ENCODE assay signal across 8 mouse cellular contexts in genomic region chr17:56757416-56758123, GRCm38 (mm10). TPM values are rescaled to one million over a fixed set of nuclear protein-coding genes. Genes with fewer than 3 reads are reported as not detected.
DNase-seq lines count a peak whose midpoint lies in the region; ATAC-seq and TF ChIP-seq lines count a peak whose summit lies in the region.

Gene Nrtn (minus strand): TSS chr17:56757530.

- H3K36me3 ChIP-seq in heart, embryonic 12.5 days: no peaks in the 10 kb centered on the region
- no peaks in the 10 kb centered on the region for H3K36me3 ChIP-seq in kidney, embryonic 15.5 days
- no peaks in the 10 kb centered on the region for H3K36me3 ChIP-seq in neural tube, embryonic 15.5 days
- H3K36me3 ChIP-seq in thymus, adult 2 months (ENCODE audit: control insufficient read depth, insufficient read depth, low read length): no peaks in the 10 kb centered on the region

- 0 out of 2 replicates have a peak, but pooled peaks have one; percentile 18 for TF ChIP-seq POLR2A in thymus, adult 2 months (IDR thresholded peaks at IDR 0.05; ENCODE audit: control insufficient read depth, extremely low read depth, insufficient read depth, low read length, poor library complexity)

- H3K27ac ChIP-seq in heart, embryonic 12.5 days (ENCODE audit: poor library complexity, severe bottlenecking): no peak within 1 kb of the TSS
- H3K27ac ChIP-seq in kidney, embryonic 15.5 days: peak within 1 kb of the TSS; percentile 58
- H3K27ac ChIP-seq in neural tube, embryonic 15.5 days (replicated peaks): no peak within 1 kb of the TSS
- H3K27ac ChIP-seq in thymus, adult 2 months (ENCODE audit: control insufficient read depth, insufficient read depth, low read length): no peak within 1 kb of the TSS

- H3K9ac ChIP-seq in heart, embryonic 12.5 days: peak within 1 kb of the TSS; percentile 77
- peak within 1 kb of the TSS; percentile 66 for H3K9ac ChIP-seq in kidney, embryonic 15.5 days
- peak within 1 kb of the TSS; percentile 43 for H3K9ac ChIP-seq in neural tube, embryonic 15.5 days (replicated peaks)

- no peak for TF ChIP-seq CTCF in thymus, adult 2 months (IDR thresholded peaks at IDR 0.05; ENCODE audit: borderline replicate concordance, control insufficient read depth, extremely low read depth, insufficient read depth, low read length, poor library complexity)

- ATAC-seq in erythroblast, adult 5-6 weeks (replicated peaks; ENCODE audit: low FRiP score, poor library complexity, severe bottlenecking): peak; percentile 69
- ATAC-seq in heart, embryonic 12.5 days (ENCODE audit: insufficient number of reproducible peaks, low FRiP score): peak; percentile 76
- peak; percentile 65 for ATAC-seq in kidney, embryonic 15.5 days (replicated peaks; ENCODE audit: low FRiP score)
- ATAC-seq in neural tube, embryonic 15.5 days (ENCODE audit: low FRiP score): peak; percentile 9; the same call in 1 of the 2 replicates

- peaks cover 36% of the 10 kb centered on the region for H3K4me1 ChIP-seq in heart, embryonic 12.5 days (replicated peaks)
- H3K4me1 ChIP-seq in kidney, embryonic 15.5 days: peaks cover 49% of the 10 kb centered on the region
- H3K4me1 ChIP-seq in neural tube, embryonic 15.5 days: peaks cover 34% of the 10 kb centered on the region
- peaks cover 44% of the 10 kb centered on the region for H3K4me1 ChIP-seq in thymus, adult 2 months (replicated peaks; ENCODE audit: control insufficient read depth, insufficient read depth, low read length)

- DNase-seq in B cell, adult 2 months: peak; percentile 29 to 34
- peak; percentile 94 for DNase-seq in adrenal gland, postnatal 25 days
- DNase-seq in lung, adult 18-20 months: peak; percentile 86 to 90
- peak; percentile 86 for DNase-seq in thymus, adult 2 months

- under 1% methylated on average over 48 of the region's 48 CpGs for whole genome bisulfite sequencing in heart, embryonic 12.5 days
- WGBS in kidney, embryonic 15.5 days: under 1% methylated on average over 43 of the region's 48 CpGs
- under 1% methylated on average over 41 of the region's 48 CpGs for WGBS in neural tube, embryonic 15.5 days
- under 1% methylated on average over 48 of the region's 48 CpGs for WGBS in thymus, adult 2 months

- peak within 1 kb of the TSS; percentile 89 for H3K4me2 ChIP-seq in heart, embryonic 12.5 days
- H3K4me2 ChIP-seq in kidney, embryonic 15.5 days: peak within 1 kb of the TSS; percentile 99
- peak within 1 kb of the TSS; percentile 79 for H3K4me2 ChIP-seq in neural tube, embryonic 15.5 days

- peak within 1 kb of the TSS; percentile 51 for H3K4me3 ChIP-seq in heart, embryonic 12.5 days
- H3K4me3 ChIP-seq in kidney, embryonic 15.5 days (replicated peaks): peak within 1 kb of the TSS; percentile 57
- H3K4me3 ChIP-seq in neural tube, embryonic 15.5 days (replicated peaks): peak within 1 kb of the TSS; percentile 41
- peak within 1 kb of the TSS; percentile 35 for H3K4me3 ChIP-seq in thymus, adult 2 months (ENCODE audit: control insufficient read depth, insufficient read depth, low read length)

- peaks cover 82% of the 10 kb centered on the region for H3K27me3 ChIP-seq in heart, embryonic 12.5 days (replicated peaks)
- peaks cover 57% of the 10 kb centered on the region for H3K27me3 ChIP-seq in kidney, embryonic 15.5 days
- peaks cover 80% of the 10 kb centered on the region for H3K27me3 ChIP-seq in neural tube, embryonic 15.5 days (replicated peaks)
- no peaks in the 10 kb centered on the region for H3K27me3 ChIP-seq in thymus, adult 2 months (ENCODE audit: control insufficient read depth, insufficient read depth, low read length)

- peaks cover 8% of the 10 kb centered on the region; the same call in 1 of the 2 replicates for H3K9me3 ChIP-seq in heart, embryonic 12.5 days (replicated peaks)
- H3K9me3 ChIP-seq in kidney, embryonic 15.5 days (replicated peaks): no peaks in the 10 kb centered on the region
- H3K9me3 ChIP-seq in neural tube, embryonic 15.5 days (replicated peaks): no peaks in the 10 kb centered on the region

RNA-seq across cellular contexts. Expression of gene Nrtn, which starts in this region (rescaled TPM):
- total RNA-seq in adrenal gland, postnatal 25 days (2021): 3.8 and 5.3 TPM in 2 replicates
- not detected in 2 replicates for total RNA-seq in erythroblast, adult 5-6 weeks (2015; ENCODE audit: low replicate concordance)
- total RNA-seq in erythroblast, adult 5-6 weeks (2017; ENCODE audit: low replicate concordance): 0.51 TPM in 1 of 2 replicates, not detected in the other
- polyA plus RNA-seq in heart, embryonic 12.5 days (2016; fragmentation: Nextera tagmentation; extraction: Ambion mirVana): 7.5 and 9.0 TPM in 2 replicates
- polyA plus RNA-seq in kidney, embryonic 15.5 days (2015; fragmentation: Nextera tagmentation; extraction: Ambion mirVana): 6.5 and 7.1 TPM in 2 replicates
- polyA plus RNA-seq in neural tube, embryonic 15.5 days (2015; fragmentation: Nextera tagmentation; extraction: Ambion mirVana): 2.7 and 5.3 TPM in 2 replicates
- 37.6 and 44.4 TPM in 2 replicates for polyA plus RNA-seq in thymus, adult 2 months (2012; rRNA removed)

Comparison
In these comparisons a context has a peak if more than half of its experiments do, and no peak if none do; other contexts are left out.
1. Peak in ATAC-seq in erythroblast, adult 5-6 weeks; RNA of the gene not detected or under 1 TPM.
2. DNase-seq: peak in every context shown above with its lines; median percentile 94 in adrenal gland, postnatal 25 days; 88 in lung, adult 18-20 months; 86 in thymus, adult 2 months; 32 in B cell, adult 2 months.
3. ATAC-seq: peak in every context shown above with its lines; median percentile 76 in heart, embryonic 12.5 days; 69 in erythroblast, adult 5-6 weeks; 65 in kidney, embryonic 15.5 days; 9 in neural tube, embryonic 15.5 days.